Mouse (Mus musculus) splenic B cell, adult 2 months (primary cell): ENCODE measurements at regions not wholly inside any gene's neighbourhood (a gene's known extent, or its start where the extent isn't known, plus 50 kb on each side); places are given as distances from the start of the nearest gene placed in this dataset.

Experiments used
- DNase-seq: peaks from one replicate; pipeline ENCODE4 v3.0.0-alpha.2; 2011; ENCODE audit warnings: low read depth, low spot score
- H3K27me3 ChIP-seq: 2 replicates; pipeline ENCODE4 v1.6.1; 2012; ENCODE audit warnings: mild to moderate bottlenecking, low read length, moderate library complexity, mixed read lengths; ENCODE audit not compliant: control insufficient read depth, poor library complexity, insufficient read depth, severe bottlenecking
- H3K36me3 ChIP-seq: 2 replicates; pipeline ENCODE4 v1.6.1; 2012; ENCODE audit warnings: mild to moderate bottlenecking, low read length, moderate library complexity, mixed read lengths; ENCODE audit not compliant: control insufficient read depth, poor library complexity, insufficient read depth, severe bottlenecking

DNA sequence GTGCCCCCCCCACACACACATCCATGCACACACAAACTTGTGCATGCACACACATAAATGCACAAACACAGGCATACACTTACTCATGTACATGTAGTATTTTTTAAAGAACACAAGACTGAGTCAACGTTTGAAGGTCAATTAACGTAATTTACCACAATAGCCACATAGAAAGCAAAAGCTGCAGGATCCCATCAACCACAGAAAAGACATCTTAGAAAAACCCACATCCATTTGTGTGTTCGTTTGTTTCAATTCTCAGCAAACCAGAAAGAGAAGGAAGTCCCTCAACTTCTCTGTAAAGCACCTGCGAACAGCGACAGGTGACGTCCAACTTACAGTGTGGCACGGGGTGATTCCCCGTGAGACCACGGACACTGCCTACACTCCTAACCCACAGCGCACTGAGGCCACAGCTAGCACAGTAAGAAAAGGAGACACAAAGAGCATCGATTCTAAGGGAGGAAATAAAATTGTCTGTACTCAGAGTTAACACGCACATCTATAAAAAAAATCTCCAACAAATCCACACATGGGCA lies 53.8 kb downstream of the Dio3 start:
- no peaks in the 10 kb centered on the region for H3K36me3 ChIP-seq
- DNase-seq, result no peak
- H3K27me3 ChIP-seq, result no peaks in the 10 kb centered on the region

DNA sequence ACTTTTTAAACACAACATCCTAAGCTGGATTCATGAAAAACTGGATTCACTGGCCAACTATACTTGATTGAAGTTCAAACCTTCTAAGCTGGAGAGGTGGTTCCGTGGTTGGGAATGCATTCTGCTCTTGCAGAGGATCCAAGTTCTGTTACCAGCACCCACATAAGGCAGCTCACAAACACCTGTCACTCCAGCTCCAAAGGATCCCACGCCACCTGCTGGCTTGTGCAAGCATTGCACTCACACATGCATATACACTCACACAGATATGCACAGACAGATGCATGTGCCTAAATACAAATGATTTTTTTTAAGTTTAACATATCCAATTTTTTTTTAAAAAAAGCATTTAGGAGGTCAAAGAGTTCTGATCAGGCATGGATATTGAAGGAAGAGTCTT lies 55.7 kb downstream of the Dio3 start:
- DNase-seq, result no peak
- H3K36me3 ChIP-seq, result no peaks in the 10 kb centered on the region
- H3K27me3 ChIP-seq, result no peaks in the 10 kb centered on the region

DNA sequence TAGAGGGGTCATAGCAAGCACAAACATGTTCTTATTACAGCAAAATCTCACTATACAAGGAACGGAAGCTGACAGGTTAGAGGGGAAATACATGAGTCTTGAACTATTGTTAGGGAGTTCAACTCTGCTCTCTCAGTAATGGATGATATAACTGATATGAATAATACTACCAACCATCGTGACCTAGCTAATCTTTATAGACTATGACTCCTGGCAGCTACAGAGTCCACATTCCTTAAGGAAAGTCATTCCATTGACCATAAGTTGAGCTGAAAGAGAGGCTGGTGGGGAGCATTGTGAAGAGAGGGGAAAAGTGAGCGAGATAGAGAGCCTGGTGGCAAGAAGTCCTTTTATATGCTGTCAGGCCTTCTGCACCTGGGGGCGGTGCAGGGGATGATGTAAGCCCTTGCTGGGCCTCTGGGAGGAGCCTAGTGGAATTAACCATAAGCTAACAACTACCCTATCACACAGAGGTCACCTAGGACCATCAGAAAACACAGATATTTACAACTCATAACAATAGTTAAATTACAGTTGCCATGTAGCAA lies 65.5 kb downstream of the Dio3 start:
- Histone ChIP-seq H3K36me3 (no peaks in the 10 kb centered on the region), H3K27me3 (no peaks in the 10 kb centered on the region)
- no peak for DNase-seq

DNA sequence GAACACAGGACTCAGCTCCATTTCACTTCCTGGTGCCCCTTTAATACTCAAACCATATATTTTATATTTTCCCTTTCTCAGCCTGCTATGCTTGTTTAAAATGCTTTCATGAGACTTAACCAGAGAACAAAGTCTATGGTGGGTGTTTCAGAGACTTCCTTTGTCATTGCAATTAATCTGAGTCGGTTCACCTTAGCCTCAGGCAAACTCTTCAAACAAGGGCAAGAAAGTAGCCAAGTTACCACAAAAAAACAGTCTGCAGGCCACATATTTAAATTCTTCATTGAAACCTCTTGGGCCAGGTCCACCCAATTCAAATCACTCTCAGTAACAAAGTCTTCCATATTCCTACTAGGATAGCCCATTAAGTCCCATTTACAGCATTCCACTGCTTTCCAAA lies 70.8 kb downstream of the Dio3 start:
- Histone ChIP-seq H3K36me3 (no peaks in the 10 kb centered on the region), H3K27me3 (no peaks in the 10 kb centered on the region)
- DNase-seq, result no peak

DNA sequence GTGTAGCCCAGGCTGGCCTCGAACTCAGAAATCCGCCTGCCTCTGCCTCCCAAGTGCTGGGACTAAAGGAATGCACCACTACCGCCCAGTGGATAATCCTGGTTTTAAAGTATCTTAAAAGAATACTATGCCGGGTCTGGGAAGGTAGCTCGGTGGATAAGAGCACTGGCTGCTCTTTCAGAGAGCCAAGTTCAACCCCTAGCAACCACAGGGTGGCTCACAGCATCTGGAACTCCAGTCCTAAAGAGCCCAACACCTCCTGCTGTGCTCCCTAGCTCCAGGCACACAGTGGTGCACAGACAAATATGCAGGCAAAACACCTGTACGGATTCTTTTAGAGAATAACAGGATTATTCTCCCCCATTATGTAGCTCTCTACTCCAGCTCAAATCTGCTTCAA lies 77.0 kb downstream of the Dio3 start:
- H3K36me3 ChIP-seq, result no peaks in the 10 kb centered on the region
- no peak for DNase-seq
- H3K27me3 ChIP-seq, result no peaks in the 10 kb centered on the region

DNA sequence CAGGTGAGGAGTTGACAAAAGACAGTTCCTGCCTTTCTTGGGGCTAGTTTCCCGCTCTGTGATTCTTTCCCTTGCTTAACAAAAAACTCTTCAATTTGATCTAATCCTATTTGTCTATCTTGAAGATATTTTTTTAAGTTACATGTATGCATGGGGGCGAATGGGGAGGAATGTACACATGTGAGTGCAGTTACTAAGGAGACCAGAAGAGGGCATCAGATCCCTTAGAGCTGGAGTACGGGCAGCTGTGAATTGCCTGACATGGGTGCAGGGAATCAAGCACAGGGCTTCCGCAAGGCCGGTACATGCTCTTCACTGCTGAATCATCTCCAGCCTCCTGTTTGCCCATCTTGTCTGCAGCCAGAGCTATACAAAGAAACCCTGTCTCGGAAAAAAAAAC lies 79.8 kb upstream of the Ppp2r5c start:
- H3K27me3 ChIP-seq, result no peaks in the 10 kb centered on the region
- no peak for DNase-seq
- H3K36me3 ChIP-seq, result no peaks in the 10 kb centered on the region

DNA sequence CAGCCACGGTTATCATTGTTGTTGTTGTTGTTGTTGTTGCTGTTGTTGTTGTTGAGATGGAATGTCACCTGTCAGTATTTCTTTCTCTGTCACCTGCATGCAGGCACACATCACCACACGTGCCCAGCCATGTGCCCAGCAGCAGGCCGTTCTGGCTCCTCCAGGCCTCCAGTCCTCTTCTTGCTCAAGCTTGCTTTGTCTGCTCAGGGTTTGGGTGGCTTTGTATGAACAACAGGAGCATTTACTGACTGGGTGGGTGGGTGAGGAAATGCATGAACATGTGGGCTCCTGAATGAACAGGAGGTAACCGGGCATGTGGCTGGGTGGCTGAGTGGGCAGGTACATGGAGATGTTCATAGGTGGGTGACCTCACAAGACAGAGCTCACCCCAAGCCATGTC lies 79.1 kb upstream of the Ppp2r5c start:
- no peak for DNase-seq
- Histone ChIP-seq H3K27me3 (no peaks in the 10 kb centered on the region), H3K36me3 (no peaks in the 10 kb centered on the region)

DNA sequence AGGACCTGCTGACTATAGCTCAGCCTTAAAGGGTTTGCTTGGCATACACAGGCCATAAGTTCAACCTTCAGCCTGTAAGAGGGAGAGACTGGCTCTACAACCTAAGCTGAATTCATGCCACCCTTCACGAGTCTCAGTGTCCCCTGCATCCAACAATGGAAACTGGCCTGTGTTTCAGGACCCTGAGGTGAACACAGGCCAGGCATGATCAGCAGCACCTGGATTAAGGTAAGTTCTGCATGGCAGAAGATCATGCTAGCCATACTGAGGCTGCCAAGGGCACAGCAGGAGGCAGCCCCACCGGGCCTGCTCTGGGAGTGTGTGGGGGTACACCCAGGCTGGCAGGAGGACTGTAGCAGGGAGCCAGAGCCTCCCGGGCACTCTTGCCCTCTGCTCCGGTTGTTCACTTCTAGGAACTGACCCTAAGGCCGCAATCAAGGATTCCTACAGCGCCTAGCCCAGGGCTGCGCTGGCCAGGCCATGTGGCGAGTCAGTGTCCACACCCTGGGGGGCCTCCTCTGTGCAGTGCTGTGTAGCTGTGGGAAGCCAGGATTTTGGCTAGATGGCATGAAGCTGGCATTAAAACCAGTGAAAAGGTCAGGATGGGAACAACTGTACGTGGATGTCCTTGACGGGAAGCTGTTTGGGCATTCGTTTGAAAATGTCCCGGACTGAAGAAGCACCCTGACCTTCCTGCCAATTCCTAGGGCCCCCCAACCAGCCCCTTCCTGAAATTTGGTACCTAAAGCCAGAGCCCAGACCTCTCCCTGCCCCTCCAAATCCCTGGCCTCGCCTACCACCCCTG lies 74.8 kb upstream of the Ppp2r5c start:
- Histone ChIP-seq H3K36me3 (no peaks in the 10 kb centered on the region), H3K27me3 (no peaks in the 10 kb centered on the region)
- DNase-seq, result no peak

DNA sequence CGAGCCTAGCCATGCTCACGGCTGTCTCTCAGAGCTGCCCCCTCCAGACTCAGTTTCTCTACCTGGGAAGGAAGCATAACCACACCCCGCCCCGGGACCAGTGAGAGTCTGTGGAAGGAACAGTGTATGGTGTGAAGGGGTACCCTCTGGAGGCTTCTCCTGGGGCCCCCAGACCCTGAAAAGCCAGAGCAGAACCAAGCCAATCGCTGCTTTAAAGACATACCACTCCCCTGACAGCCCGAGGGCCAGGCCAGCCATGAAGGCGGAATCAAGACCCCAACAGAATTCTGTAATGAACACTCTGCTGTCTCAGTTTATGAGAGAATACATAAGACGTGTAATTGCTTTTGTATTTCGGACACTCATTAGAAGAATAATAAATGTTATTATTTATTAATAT lies 73.9 kb upstream of the Ppp2r5c start:
- Histone ChIP-seq H3K27me3 (no peaks in the 10 kb centered on the region), H3K36me3 (no peaks in the 10 kb centered on the region)
- no peak for DNase-seq

DNA sequence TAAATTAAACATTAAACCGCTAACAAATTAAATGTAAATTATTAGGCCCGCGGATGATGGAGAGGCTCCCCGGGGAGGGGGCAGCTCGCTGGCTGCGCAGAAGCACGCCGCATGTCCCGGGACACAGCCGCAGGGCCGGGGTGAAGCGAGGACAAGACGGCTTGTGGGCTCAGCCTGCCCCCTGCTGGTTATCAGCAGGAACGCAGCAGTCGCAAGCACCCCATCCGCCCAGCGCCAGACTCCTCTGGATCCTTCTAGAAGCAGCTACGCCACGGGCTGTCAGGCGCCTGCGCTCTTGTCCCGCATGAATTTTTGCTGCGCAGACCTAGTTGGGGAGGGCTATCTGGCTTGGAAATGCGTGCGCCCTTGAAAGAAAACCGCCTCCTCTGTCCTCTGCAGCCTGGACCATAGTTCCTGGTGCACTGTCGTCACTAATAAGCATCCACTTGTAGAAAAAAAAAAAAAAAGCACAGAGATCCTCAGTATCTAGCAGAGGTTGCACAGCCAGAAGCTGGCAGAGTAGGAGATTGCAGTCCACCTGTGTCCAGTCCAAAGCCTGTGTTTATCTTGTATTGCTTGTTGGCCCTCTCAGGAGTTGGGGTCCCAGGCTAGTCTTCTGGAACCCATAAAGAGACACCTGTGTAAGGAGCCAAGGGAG lies 73.4 kb upstream of the Ppp2r5c start:
- DNase-seq, result peak; percentile 83
- H3K27me3 ChIP-seq, result no peaks in the 10 kb centered on the region
- no peaks in the 10 kb centered on the region for H3K36me3 ChIP-seq

DNA sequence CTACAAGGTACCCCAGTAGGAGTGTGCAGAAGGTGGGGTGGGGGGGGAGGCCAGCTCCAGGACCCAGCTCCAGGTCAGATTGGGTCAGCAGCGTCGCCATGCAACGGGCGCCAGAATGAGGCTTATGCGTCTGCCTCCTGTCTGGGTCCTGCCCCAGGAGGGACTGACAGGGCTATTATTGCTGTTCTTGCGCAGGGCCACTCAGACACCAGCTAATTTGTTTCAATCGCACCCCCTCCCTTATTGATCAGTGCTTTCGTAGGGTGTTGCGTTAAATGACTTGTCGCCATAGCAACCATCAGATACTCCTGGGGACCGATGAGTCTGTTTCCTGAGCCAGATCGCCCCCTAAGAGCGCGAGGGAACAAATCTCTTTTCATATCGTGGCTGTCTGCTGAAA lies 71.8 kb upstream of the Ppp2r5c start:
- no peak for DNase-seq
- Histone ChIP-seq H3K27me3 (no peaks in the 10 kb centered on the region), H3K36me3 (no peaks in the 10 kb centered on the region)

DNA sequence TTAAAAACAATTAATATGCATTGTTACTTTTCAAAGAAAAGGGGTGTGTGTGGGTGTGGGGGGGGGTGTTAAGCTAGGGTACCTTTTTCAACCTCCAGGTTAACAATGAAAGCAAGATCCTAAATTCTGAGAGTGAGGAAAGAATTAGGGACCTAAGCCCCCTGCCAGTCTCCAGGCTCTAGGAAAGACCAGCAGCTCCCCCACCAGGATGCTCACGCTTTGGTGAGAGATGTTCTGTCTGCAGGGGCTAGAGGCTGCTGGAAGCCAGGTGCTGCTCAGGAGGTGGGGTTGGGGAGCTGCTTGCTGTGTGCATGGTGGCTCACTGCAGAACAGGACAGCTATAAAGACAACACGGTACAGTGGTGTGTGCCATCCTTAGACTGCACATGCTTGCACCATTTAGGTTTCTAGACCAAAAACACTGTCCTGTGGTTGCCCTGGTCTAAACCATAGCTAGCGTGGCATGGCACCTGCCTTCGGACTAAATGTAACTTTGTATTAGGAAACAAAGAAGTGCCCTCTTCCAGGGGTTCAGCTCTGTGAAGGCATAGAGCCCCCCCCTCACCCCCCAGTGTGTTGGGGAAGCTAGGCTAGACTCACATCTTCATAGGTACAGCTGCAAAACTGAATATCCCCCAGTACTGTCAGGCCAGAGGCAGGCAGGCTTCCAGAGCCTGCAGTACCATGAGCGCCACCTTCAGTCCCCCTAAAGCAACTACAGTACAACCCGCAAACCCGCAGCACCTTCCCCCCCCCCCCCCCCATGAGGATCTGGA lies 70.7 kb upstream of the Ppp2r5c start:
- H3K27me3 ChIP-seq, result no peaks in the 10 kb centered on the region
- peak; percentile 46 for DNase-seq
- no peaks in the 10 kb centered on the region for H3K36me3 ChIP-seq

DNA sequence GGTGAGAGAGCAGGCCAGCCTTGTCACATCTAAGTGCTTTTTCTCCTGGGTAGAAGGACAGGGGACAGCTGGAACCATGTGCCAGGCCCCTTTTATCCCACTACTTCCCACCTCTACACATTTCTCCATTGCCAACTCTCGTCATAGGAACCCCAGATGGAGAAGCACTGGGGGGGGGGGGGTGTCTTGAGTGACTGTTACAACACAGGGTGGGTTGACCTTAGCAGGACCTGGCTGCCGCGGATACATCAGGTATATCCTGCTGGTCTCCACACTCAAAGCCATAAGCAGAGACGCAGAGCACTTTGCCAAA lies 70.1 kb upstream of the Ppp2r5c start:
- no peak for DNase-seq
- no peaks in the 10 kb centered on the region for H3K36me3 ChIP-seq
- H3K27me3 ChIP-seq, result no peaks in the 10 kb centered on the region

DNA sequence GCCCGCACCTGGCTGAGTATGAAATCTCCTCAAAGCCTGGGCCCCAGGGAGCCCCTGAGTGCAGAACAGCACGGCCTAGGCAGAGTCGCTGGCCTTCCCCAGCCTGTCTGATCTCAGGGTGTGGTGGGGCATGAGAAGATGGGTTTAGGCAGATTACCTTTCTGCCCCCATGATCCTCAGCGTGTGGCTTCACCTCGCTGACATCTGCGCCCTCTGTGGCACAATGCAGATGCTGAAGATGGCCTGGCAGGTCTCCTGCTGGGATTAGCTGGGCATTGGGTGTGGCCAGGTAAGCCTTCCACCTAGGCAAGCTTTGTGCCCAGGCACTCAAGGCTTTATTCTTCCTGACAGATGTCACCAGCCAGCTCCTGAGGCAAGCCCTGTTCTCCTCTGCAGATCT lies 69.6 kb upstream of the Ppp2r5c start:
- Histone ChIP-seq H3K36me3 (no peaks in the 10 kb centered on the region), H3K27me3 (no peaks in the 10 kb centered on the region)
- no peak for DNase-seq

DNA sequence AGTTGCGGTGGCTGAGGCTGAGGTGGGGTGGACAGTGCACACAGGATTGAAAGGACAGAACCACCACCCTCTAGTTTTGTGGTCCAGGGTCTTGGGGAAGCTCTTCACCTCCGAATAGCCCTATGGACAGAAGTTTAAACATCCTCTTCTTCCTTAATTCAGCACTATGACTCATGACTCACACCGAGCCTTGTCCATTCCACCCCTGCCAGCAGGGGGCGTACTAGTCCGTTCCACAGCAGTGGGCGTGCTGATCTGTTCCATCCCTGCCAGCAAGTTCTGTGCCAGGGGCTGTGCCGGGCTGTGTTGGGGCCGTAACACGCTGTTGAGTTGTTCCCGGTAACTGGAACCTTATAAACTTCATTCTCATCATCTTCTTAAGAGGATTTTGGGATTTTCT lies 69.2 kb upstream of the Ppp2r5c start:
- no peaks in the 10 kb centered on the region for H3K36me3 ChIP-seq
- peak; percentile 36 for DNase-seq
- no peaks in the 10 kb centered on the region for H3K27me3 ChIP-seq
